Mouse (Mus musculus): ENCODE measurements around the gene Prkce. TPM values are rescaled to one million over a fixed set of nuclear protein-coding genes. Genes with fewer than 3 reads are reported as not detected.

The Prkce gene
- 1 to 10 TPM; 8.7 TPM for total RNA-seq (2021)
- long read RNA-seq, experiment 1, partial matches to known transcripts, result 0 of 1 reads
- long read RNA-seq, experiment 1, other reads (novel, unspliced or antisense), result 1 of 1 reads
- long read RNA-seq, experiment 2, full-length matches to known transcripts, result 5 of 6 reads
- long read RNA-seq, experiment 2, partial matches to known transcripts, result 0 of 6 reads
- long read RNA-seq, experiment 2, other reads (novel, unspliced or antisense), result 1 of 6 reads

DNA sequence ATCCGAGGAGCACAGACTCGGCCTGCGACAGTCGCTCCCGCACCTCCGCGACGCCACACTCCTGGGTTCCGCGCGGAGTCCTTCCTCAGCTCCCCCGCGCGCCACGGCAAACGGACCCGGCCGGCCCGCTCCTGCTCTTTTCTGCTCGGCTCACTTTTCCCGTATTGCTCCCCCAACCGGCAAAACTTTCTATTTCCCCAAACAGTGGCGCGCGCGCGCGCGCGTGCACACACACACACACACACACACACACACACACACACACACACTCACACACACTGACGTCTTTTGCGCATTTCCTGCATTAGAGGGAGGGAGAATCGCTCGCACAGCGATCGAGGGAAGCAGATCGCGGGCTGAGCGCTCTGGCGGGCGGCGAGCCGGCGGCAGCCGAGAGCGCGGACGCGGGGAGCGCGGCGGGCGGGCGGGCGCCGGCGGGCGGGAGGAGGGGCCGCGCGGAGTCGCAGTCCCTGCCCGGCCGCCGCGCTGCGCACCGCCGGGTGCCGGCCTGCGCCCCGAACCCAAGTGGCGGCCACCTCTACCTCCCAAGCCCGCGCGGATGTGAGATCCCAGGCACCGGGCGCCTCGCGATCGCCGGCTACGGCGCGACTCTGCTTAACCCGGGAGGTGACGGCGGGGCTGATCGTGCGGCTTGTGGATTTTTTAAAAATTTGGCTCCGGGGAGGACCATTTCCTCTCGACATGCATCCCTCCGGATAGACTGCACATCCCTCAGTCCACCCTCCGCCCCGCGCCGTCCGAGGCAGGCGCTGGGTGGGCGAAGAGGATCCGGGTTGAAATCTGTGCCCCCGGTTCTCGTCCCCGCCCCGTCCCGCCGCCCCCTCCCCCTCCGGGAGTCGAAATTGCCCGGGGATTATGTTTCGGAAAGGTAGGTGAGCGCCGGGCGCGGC, at the start of gene Prkce:
Prkce (plus strand) TSS at position 466 of the 911 bp plus-strand sequence.
- intact Hi-C loops (cut with DNase I; ENCODE audit: low total_unique reads), result no loop called here
- peak; percentile 85 for DNase-seq

DNA sequence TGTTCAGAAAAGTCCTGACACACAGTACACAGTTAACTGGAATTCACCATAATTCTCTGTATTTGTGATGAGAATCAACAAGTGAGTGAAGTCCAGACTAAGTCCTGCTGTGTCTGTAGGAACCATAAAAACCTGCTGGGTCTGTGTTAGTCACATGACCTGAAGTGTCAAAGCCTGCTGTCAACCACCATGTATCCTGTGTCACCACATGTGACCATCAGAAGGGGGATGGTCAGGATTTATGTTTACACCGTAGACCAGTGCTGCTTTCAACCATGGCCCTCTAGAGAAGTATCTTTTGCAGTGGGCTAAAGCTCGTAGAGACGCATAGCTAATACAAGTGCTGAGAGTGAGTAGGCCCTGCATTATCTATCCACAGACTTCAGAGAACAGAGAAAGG, 44.4 kb upstream of the Prkce start:
- intact Hi-C loops (cut with DNase I; ENCODE audit: low total_unique reads), result no loop called here
- no peak for DNase-seq

DNA sequence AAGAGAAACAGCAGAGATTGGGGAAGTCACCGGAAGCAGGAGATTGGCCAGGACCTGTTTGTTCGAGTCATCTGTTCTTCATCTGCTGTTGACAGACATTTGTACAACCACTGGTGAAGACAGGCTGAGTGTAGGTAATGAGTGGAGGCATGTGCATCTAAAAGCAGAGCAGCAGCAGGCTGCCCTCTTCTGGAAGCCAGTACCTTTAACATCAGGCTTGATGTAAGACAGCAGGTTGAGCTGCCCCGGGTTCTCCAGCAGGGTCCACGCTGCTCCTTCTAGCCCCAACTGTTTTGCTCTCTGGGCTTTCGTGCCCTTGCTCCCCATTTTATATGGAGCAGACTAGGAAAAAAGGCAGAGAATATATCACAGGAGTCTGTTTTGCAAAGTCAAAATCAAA, 41.7 kb upstream of the Prkce start:
- DNase-seq, result no peak
- intact Hi-C loops (cut with DNase I; ENCODE audit: low total_unique reads), result no loop called here

DNA sequence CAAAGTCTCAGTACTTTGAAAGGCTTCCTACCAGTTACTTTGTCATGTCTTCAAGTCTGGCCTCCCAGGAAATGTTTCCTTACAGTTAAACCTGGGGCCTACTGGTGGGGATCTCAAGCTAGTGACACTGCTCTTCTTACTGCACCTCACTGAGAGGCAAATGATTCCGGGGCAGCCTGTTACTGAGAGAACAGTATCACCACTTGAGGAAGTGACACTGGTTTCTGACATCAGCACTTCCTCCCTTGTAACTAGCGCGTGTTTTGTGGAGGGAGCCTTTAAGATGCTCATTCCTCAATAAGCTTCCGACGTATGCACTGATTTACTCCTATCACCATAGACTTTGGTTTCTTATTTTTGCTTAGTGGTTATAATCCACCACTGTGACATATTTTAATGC, 39.4 kb upstream of the Prkce start:
- DNase-seq, result no peak
- intact Hi-C loops (cut with DNase I; ENCODE audit: low total_unique reads), result no loop called here

DNA sequence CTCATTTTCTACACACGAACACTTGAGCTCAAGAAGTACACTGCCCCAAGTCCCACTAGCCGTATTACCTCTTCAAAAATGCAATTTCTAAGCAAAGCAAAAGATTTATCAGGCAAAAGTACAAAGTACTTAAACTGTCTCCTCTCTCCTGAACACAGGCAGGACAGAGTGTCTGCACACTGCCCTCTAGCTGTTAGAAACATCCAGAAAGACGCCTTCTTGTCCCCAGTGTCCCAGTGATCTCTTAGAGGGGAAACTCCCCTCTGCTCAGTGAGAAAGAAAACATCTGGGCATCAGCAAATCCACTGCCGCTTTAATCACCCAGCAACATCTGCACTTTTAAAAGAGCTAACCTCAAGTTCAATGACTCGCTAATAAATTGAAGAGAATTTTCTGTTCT, 35.1 kb upstream of the Prkce start:
- intact Hi-C loops (cut with DNase I; ENCODE audit: low total_unique reads), result no loop called here
- DNase-seq, result no peak

DNA sequence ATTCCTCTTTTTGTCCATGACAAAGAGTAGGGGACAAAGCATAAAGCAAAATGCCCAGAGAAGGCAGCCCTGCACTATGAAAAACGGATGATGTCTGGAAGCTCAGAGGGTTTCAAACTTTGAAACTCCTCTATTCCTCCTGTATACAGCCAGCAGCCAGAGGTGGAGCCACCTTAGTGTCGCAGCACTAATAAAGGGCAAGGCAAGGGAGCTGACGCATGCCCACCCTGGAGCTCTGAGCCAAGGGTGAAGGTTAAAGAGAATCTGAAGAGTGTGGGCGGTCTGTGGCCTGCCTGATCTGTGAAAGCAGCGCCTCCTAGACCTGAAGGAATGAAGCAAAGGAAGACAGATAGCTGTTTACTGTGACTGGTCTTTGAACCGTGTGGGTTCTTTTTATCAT, 33.1 kb upstream of the Prkce start:
- intact Hi-C loops (cut with DNase I; ENCODE audit: low total_unique reads), result no loop called here

DNA sequence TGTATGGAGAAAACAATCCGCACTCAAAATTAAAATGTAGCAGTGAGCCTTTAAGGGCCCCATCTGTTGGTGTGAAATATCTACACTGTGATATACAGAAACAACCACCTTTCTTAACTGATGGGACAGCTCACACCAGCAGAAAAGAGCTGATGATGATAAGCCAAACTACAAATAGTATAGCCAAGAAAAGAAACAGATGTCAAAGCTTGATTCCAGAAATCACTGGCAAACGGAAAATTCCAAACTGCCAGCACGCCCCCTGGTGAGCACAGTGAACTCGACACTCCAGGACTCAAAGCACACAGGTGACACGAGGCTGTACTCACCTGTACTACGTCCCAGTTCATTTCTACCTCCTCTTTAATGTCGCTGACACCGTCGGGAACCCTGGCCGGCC, 31.8 kb upstream of the Prkce start:
- intact Hi-C loops (cut with DNase I; ENCODE audit: low total_unique reads), result no loop called here

More for the DNA sequence above, 33.1 kb upstream of the Prkce start:
- no peak for DNase-seq

DNA sequence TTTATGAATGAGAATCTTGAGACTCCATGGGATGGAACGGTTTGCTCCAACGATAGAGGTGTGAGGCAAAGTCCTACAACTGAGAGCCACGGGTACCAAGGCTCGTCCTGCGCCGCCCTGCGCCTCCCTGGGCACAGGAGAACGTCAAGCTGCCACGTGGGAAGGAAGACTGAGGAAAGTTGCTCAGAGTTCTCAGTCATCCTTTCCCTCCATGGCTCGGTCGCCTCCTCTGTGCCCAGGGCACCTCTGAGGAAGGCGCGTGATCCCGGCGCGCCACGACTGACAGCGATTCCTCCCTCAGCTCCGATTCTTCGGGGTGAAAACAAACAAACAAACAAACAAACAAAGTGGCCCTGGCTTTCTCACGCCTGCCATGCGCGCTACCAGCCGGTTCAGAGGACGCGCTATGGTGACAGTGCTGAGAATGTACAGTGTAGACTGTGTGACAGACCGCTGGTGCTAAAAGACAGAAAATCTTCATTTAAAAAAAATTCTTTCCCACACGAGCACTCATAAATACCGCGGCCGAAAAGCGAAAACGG, 23.0 kb upstream of the Prkce start:
- intact Hi-C loops (cut with DNase I; ENCODE audit: low total_unique reads), result no loop called here
- no peak for DNase-seq

More for the DNA sequence above, 31.8 kb upstream of the Prkce start:
- DNase-seq, result no peak

DNA sequence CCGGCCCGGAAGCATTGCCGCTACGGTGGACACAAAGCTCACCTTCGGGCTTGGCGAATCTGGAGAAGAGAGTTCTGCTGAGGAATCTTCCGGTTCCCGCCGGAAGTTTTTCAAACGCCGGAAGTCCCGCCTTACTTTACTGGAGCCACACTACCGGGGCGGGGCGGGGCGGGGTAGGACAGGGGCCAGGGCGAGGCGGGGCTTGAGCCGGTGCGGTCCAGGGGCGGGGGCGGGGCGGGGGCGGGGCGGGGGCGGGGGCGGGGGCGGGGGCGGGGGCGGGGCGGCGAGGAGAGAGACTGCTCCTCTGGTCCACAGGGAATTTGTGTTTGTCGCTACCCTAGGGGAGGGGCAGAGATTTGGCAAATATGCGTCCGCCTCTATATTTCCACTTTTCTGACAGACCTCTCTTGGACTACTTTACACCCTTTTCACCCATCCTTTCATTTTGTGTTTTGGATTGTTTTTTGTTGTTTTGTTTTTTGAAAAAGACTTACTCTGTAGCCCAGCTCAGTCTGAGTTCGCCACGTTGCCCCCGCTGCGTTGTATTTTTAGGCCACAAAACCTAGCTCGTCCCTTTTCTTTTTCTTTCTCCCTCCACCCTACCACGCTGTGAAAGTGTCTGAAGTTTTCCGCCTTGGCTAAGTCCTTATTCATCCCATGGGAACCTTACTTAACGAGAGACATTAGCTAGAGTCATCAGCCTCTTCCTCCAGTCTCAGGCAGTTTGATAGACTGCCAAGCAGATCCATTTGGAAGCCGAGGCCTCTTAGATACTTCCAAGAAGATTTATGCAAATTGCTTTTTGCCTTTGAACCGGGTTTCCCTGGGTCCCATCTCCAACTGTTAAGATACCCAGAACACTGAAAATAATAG, 22.3 kb upstream of the Prkce start, which contains the start of gene Srbd1:
Srbd1 (minus strand) TSS at position 97 of the 873 bp plus-strand sequence.
- intact Hi-C loops (cut with DNase I; ENCODE audit: low total_unique reads), result no loop called here
- DNase-seq, result peak; percentile 89

DNA sequence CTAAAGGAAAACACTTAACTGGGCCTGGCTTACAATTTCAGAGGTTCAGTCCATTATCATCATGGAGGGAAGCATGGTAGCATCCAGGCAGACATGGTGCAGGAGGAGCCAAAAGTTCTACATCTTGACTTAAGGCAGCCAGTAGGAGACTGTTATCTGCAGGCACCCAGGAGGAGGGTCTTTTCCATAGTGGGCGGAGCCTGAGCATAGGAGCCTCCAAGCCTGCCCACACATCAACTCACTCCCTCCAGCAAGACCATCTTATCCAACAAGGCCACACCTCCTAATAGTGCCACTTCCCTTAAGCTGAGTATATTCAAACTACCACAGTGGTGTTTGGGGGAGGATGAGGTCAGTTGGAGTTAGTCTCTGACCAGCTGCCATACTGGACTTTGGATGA, 17.9 kb upstream of the Prkce start:
- no peak for DNase-seq
- intact Hi-C loops (cut with DNase I; ENCODE audit: low total_unique reads), result loop anchor here (10.0 kb wide), 1 partner anchor 755 kb away; no protein-coding TSS in a partner anchor

DNA sequence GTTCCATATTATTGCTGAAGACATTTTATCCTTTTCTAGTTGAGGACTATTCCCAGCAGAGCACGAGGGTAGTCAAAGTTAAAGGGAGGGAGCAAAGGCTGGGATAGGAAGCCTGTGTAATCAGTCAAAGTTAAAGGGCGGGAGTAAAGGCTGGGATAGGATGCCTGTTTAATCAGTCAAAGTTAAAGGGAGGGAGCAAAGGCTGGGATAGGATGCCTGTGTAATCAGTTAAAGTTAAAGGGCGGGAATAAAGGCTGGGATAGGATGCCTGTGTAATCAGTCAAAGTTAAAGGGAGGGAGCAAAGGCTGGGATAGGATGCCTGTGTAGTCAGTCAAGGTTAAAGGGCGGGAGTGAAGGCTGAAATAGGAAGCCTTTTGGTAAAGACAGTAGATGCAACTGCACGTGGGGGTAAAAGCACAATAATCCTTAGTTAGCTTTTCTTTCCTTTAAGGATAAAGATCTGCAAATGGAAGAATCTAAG, 16.7 kb upstream of the Prkce start:
- intact Hi-C loops (cut with DNase I; ENCODE audit: low total_unique reads), result loop anchor here (10.0 kb wide), 1 partner anchor 754 kb away; no protein-coding TSS in a partner anchor
- peak; percentile 26 for DNase-seq

DNA sequence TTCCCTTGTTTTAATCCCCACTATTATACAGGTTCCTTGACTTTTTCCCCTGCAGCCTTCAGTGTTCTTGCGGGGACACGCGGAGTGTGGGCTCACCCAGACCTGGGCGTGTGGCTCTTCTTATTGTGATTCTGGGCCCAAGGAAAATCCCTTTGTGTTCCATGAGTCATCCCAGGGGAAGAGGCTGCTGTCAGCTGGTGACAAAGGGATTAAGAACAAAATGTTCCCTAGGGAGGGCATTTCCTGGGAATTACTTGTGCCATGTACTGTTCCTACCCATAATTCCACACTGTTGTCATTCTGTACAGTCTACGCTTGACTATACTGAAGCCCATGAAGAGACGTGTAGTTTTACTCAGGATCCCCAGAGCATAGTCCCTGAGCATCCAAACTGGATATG, 10.6 kb upstream of the Prkce start:
- intact Hi-C loops (cut with DNase I; ENCODE audit: low total_unique reads), result loop anchor here (10.0 kb wide), 1 partner anchor 748 kb away; no protein-coding TSS in a partner anchor
- DNase-seq, result no peak

DNA sequence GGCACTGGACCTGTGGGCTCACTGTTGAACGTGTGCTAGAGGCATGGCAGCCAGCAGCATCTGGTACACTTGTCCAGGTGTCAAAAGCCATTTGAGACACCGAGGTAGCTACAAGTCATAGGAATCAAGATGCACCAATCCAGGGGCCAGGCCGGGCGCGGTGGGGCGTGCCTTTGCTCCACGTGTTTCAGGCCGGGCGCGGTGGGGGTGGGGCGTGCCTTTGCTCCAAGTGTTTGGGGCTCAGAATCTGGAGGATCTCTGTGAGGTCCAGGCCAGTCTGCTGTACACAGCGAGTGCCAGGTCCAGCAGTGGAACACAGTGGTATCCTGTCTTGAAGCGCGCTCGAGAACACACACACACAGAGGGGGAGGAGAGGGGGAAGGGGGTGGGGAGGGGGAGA, 4.9 kb upstream of the Prkce start:
- intact Hi-C loops (cut with DNase I; ENCODE audit: low total_unique reads), result loop anchor here (5.0 kb wide), 2 partner anchors 55 to 130 kb away; no protein-coding TSS in a partner anchor
- peak; percentile 10 for DNase-seq

DNA sequence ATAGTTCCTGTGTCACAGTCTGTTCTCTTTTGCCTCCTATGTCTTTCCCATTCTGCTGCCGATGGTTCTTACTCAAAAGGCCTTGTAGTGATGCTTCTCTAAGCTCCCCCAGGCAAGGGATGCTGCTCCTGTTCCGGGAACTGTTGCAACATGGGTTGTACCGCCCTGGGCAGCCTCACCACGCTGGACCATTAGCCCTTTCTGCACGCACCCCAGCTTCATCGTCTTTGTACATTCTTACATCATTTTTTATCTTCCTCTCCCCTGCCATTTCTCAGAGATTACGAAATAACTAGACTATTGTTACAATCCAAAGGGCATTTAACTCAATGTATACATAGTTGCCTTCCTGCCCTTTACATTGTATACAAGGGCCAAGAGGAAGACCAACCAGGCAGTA, 3.2 kb upstream of the Prkce start:
- DNase-seq, result no peak
- intact Hi-C loops (cut with DNase I; ENCODE audit: low total_unique reads), result loop anchor here (5.0 kb wide), 2 partner anchors 53 to 128 kb away; no protein-coding TSS in a partner anchor

DNA sequence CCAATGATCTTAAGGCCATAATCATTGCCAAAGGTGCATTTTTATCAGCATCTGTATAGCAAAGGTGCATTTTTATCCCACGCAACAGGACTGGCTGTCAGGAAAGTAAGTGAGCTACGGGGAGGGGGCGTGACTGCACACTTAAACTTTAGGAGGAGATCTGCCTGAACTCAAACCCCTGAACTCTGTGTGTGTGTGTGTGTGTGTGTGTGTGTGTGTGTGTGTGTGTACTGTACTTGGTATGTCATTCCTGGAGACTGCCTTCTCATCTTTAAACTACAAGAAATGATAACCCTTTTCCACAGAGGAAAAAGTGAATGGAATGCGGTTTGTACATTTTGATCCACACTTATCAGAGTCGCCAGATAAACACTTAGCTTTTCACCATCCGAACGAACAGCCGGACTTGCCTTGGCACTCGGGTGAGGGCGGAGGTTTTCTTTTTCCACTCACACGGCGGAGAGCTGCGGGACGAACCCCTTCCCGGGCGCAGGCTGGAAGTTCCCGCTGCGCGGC, 1.5 kb upstream of the Prkce start:
- DNase-seq, result no peak
- intact Hi-C loops (cut with DNase I; ENCODE audit: low total_unique reads), result no loop called here

DNA sequence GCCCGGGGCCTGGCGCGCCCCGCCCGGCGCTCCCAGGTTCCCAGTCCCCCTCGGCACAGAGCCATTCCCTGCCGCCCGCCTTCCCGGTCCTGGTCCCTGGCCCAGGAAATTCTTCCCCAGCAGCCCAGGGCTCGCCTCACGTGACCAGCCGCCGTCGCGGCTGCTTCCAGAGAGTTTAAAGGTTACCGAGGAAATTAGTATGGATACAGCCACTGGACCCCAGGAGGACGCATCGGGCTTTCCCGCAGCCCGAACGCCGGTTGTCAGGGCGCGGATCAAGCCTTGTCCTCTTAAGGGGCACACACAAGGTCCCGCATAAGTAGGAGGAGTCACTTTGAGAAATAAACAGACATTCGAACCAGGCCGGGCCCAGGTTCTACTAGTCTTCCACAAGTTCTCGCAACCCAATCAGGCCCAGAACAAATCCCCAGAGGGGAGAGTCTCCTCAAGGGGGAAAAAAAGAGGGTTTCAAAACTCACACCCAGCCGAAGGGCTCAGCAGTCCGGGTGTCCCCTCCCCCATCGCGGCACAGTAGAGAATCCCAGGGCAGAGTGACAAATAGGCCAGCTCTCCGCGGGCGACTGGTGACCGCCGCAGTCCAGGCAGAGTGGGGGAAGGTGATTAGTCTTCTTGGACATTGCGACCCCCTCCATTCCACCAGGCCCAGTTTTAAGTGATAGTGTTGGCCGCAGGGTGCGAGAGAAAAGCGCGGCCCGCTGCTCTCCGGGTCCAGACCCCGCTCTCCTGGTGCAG, 842 bp upstream of the Prkce start:
- DNase-seq, result peak; percentile 88
- intact Hi-C loops (cut with DNase I; ENCODE audit: low total_unique reads), result no loop called here

DNA sequence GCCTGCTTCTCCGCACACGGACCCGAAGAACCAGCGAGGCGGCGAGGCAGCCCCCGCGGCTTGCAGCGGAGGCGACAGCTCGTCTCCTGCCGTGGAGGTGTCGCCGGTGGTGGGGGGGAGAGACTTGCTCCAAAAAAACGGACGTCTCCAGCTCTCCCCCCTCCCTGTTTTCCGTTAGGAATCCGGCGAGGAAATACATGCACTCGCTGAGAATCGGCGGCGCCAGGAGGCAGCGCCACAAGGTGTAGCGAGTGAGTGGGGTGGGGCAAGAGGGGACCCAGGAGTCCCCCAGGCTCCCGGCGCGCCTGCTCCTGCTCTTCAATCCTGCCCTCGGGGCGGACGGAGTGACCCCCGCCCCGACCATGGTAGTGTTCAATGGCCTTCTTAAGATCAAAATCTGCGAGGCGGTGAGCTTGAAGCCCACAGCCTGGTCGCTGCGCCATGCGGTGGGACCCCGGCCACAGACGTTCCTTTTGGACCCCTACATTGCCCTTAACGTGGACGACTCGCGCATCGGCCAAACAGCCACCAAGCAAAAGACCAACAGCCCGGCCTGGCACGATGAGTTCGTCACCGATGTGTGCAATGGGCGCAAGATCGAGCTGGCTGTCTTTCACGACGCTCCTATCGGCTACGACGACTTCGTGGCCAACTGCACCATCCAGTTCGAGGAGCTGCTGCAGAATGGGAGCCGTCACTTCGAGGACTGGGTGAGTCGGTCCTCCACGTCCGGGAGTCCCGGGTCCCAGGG, 821 bp downstream of the Prkce start:
- DNase-seq, result peak; percentile 23
- intact Hi-C loops (cut with DNase I; ENCODE audit: low total_unique reads), result no loop called here

DNA sequence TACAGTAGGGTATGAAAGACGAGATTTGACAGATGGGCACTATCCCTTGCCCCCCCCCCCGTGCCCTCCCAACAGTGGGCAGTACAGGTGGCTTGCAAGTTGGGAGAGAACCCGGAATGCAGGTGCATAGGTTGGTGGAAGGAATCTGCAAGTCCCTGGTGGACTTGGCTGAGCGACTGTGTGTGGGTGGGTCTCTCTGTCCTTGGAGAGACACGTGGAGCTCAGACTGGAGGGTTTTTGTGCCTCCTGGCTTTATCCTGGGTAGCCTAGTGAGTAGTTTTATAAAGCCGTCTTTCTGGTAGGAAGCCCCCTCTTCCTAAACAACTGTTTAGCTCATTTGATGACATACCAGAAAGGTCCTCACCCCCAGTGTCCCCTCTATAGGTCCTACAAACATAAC, 1.5 kb downstream of the Prkce start:
- DNase-seq, result no peak
- intact Hi-C loops (cut with DNase I; ENCODE audit: low total_unique reads), result no loop called here
